In the genomic region with DNA sequence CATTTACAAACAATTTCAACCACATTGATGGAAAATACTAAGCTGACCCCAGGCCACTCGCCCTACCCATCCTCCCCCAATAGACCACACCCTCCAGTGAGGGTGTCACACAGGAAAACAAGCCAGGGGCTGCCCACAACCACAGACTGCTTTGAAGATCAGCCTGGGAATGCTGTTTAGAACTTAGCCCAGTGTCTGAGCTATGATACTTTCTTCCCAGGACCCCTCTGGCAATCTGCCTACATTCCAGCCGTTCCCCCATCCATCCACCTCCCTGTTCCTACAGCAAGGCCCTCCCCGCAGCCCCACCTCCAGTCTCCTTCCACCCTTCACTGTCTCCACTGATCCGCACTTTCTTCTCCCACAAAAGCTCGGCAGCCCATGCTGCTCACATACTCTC, we compare ENCODE assay signal across 17 mouse cellular contexts. TPM values are rescaled to one million over a fixed set of nuclear protein-coding genes. Genes with fewer than 3 reads are reported as not detected.
DNase-seq lines count a peak whose midpoint lies in the region; ATAC-seq and TF ChIP-seq lines count a peak whose summit lies in the region.
"Had no signal": no experiment of that assay in that cellular context is flagged by ENCODE, and none has a peak within 500 bp of the region (broad histone marks: within the 10 kb centered on the region; RNA-seq: fewer than 3 reads in every experiment).

No protein-coding gene starts in this region.

- DNase-seq in heart, embryonic 10.5 days (ENCODE audit: low spot score): no peak
- no peak for DNase-seq in heart, postnatal 4 days
- DNase-seq in kidney, postnatal 0 days (ENCODE audit: low spot score): peak; percentile 63
- peak; percentile 45 for DNase-seq in lung, postnatal 36 days
- DNase-seq in adrenal gland, postnatal 10 days: no peak
- no peak for DNase-seq in layer of hippocampus, adult 9-10 months (ENCODE audit: low spot score)
- DNase-seq: cerebellum, adult 8-10 months; gastrocnemius, postnatal 25 days; kidney, postnatal 36 days; right cerebral cortex, postnatal 14 days; thymus, postnatal 4 days had no signal

- no peak for TF ChIP-seq CTCF in kidney, postnatal 0 days (IDR thresholded peaks at IDR 0.05; ENCODE audit: low read depth)

- H3K36me3 ChIP-seq in heart, embryonic 10.5 days: peaks cover 73% of the 10 kb centered on the region
- peaks cover 32% of the 10 kb centered on the region for H3K36me3 ChIP-seq in kidney, postnatal 0 days (ENCODE audit: insufficient read depth, low read length)
- H3K36me3 ChIP-seq in kidney, embryonic 15.5 days: peaks cover 58% of the 10 kb centered on the region
- peaks cover 31% of the 10 kb centered on the region for H3K36me3 ChIP-seq in embryonic facial prominence, embryonic 12.5 days

- WGBS in heart, embryonic 10.5 days: 79% methylated on average over 5 of the region's 5 CpGs
- 47% methylated on average over 5 of the region's 5 CpGs for WGBS in kidney, postnatal 0 days
- WGBS in kidney, embryonic 15.5 days: 46% methylated on average over 5 of the region's 5 CpGs
- WGBS in embryonic facial prominence, embryonic 12.5 days: 51% methylated on average over 5 of the region's 5 CpGs

- H3K27me3 ChIP-seq in heart, embryonic 10.5 days (ENCODE audit: insufficient read depth, poor library complexity, severe bottlenecking): no peaks in the 10 kb centered on the region
- no peaks in the 10 kb centered on the region for H3K27me3 ChIP-seq in kidney, postnatal 0 days (ENCODE audit: insufficient read depth, low read length)
- H3K27me3 ChIP-seq in kidney, embryonic 15.5 days: no peaks in the 10 kb centered on the region
- H3K27me3 ChIP-seq in embryonic facial prominence, embryonic 12.5 days: no peaks in the 10 kb centered on the region
- H3K27me3 ChIP-seq: forebrain, embryonic 15.5 days; hindbrain, embryonic 15.5 days; megakaryocyte, embryonic 14.5 days had no signal

- H3K4me2 ChIP-seq in kidney, postnatal 0 days (ENCODE audit: low read length): no peak overlapping the region
- no peak overlapping the region for H3K4me2 ChIP-seq in kidney, embryonic 15.5 days
- H3K4me2 ChIP-seq in embryonic facial prominence, embryonic 12.5 days (replicated peaks): no peak overlapping the region
- H3K4me2 ChIP-seq: forebrain, embryonic 15.5 days; hindbrain, embryonic 15.5 days; liver, embryonic 11.5 days had no signal

- peaks cover 71% of the 10 kb centered on the region for H3K4me1 ChIP-seq in heart, embryonic 10.5 days
- H3K4me1 ChIP-seq in kidney, postnatal 0 days (replicated peaks; ENCODE audit: insufficient read depth, low read length): peaks cover 5% of the 10 kb centered on the region; the same call in 1 of the 2 replicates
- peaks cover 40% of the 10 kb centered on the region for H3K4me1 ChIP-seq in kidney, embryonic 15.5 days
- peaks cover 51% of the 10 kb centered on the region for H3K4me1 ChIP-seq in embryonic facial prominence, embryonic 12.5 days

- ATAC-seq in kidney, postnatal 0 days (replicated peaks; ENCODE audit: low FRiP score, low read depth): no peak
- no peak for ATAC-seq in kidney, embryonic 15.5 days (replicated peaks; ENCODE audit: low FRiP score)
- ATAC-seq in embryonic facial prominence, embryonic 12.5 days (ENCODE audit: insufficient number of reproducible peaks, insufficient read depth, low FRiP score, low TSS enrichment): peak; percentile 57; the same call in 1 of the 2 replicates
- ATAC-seq: forebrain, embryonic 15.5 days had no signal

- peak overlapping the region; percentile 59 for H3K27ac ChIP-seq in heart, embryonic 10.5 days
- H3K27ac ChIP-seq in kidney, postnatal 0 days: no peak overlapping the region
- H3K27ac ChIP-seq in kidney, embryonic 15.5 days: no peak overlapping the region
- H3K27ac ChIP-seq in embryonic facial prominence, embryonic 12.5 days: peak overlapping the region; percentile 75
- H3K27ac ChIP-seq: forebrain, embryonic 15.5 days; hindbrain, embryonic 15.5 days had no signal

- H3K9me3 ChIP-seq in heart, embryonic 10.5 days: no peaks in the 10 kb centered on the region
- H3K9me3 ChIP-seq in kidney, postnatal 0 days (replicated peaks; ENCODE audit: low read length): no peaks in the 10 kb centered on the region
- H3K9me3 ChIP-seq in kidney, embryonic 15.5 days (replicated peaks): no peaks in the 10 kb centered on the region
- no peaks in the 10 kb centered on the region for H3K9me3 ChIP-seq in embryonic facial prominence, embryonic 12.5 days
- H3K9me3 ChIP-seq: forebrain, embryonic 15.5 days; hindbrain, embryonic 15.5 days; megakaryocyte, embryonic 14.5 days had no signal

- no peak overlapping the region for H3K9ac ChIP-seq in kidney, postnatal 0 days (ENCODE audit: low read depth, low read length)
- H3K9ac ChIP-seq in kidney, embryonic 15.5 days: no peak overlapping the region
- H3K9ac ChIP-seq in embryonic facial prominence, embryonic 12.5 days: no peak overlapping the region
- H3K9ac ChIP-seq: forebrain, embryonic 15.5 days; hindbrain, embryonic 15.5 days had no signal

- no peak overlapping the region for H3K4me3 ChIP-seq in heart, embryonic 10.5 days
- H3K4me3 ChIP-seq in kidney, postnatal 0 days (replicated peaks; ENCODE audit: low read depth, low read length): no peak overlapping the region
- H3K4me3 ChIP-seq in kidney, embryonic 15.5 days (replicated peaks): no peak overlapping the region
- H3K4me3 ChIP-seq in embryonic facial prominence, embryonic 12.5 days: no peak overlapping the region
- H3K4me3 ChIP-seq: forebrain, embryonic 15.5 days; hindbrain, embryonic 15.5 days; megakaryocyte, embryonic 14.5 days had no signal

RNA-seq across cellular contexts. Expression of a gene that starts 29.1 kb away (rescaled TPM):
- 193 and 211 TPM in 2 replicates for polyA plus RNA-seq in heart, embryonic 10.5 days (2016; fragmentation: Nextera tagmentation; extraction: Ambion mirVana)
- total RNA-seq in heart, postnatal 4 days (2021): 100 to 1,000 TPM; 156 to 158 TPM
- polyA plus RNA-seq in kidney, postnatal 0 days (2015; fragmentation: Nextera tagmentation; extraction: Ambion mirVana): 147 and 164 TPM in 2 replicates
- polyA plus RNA-seq in kidney, embryonic 15.5 days (2015; fragmentation: Nextera tagmentation; extraction: Ambion mirVana): 148 and 168 TPM in 2 replicates
- 163 and 167 TPM in 2 replicates for polyA plus RNA-seq in embryonic facial prominence, embryonic 12.5 days (2016; fragmentation: Nextera tagmentation; extraction: Ambion mirVana)
- 100 to 1,000 TPM; 103 to 105 TPM for total RNA-seq in adrenal gland, postnatal 10 days (2021)

Comparison
In these comparisons a context has a peak if more than half of its experiments do, and no peak if none do; other contexts are left out.
1. DNase-seq: peak in kidney, postnatal 0 days (single experiment) and lung, postnatal 36 days (single experiment); none in heart, embryonic 10.5 days (single experiment), heart, postnatal 4 days (single experiment), adrenal gland, postnatal 10 days (single experiment) and layer of hippocampus, adult 9-10 months (single experiment).
2. H3K27ac ChIP-seq: peak in heart, embryonic 10.5 days (single experiment) and embryonic facial prominence, embryonic 12.5 days (single experiment); none in kidney, postnatal 0 days (single experiment) and kidney, embryonic 15.5 days (single experiment).